Mouse (Mus musculus) ES-E14 (cell line): ENCODE measurements around the gene Ank2.

Experiments used
- CHD2 ChIP-seq: IDR thresholded peaks from 2 replicates; pipeline ENCODE4 v1.6.1; 2014; ENCODE audit warnings: mild to moderate bottlenecking, low read depth, low read length, inconsistent platforms
- HCFC1 ChIP-seq: IDR thresholded peaks from 2 replicates; pipeline ENCODE4 v1.6.1; 2012; ENCODE audit warnings: low read length, inconsistent platforms, borderline replicate concordance; ENCODE audit not compliant: insufficient read depth
- MAFK ChIP-seq: IDR thresholded peaks from 2 replicates; pipeline ENCODE4 v1.6.1; 2014; ENCODE audit warnings: mild to moderate bottlenecking, low read depth, low read length, inconsistent platforms; ENCODE audit not compliant: insufficient read depth
- ZC3H11A ChIP-seq: IDR thresholded peaks from 2 replicates; pipeline ENCODE4 v1.6.1; 2012; ENCODE audit warnings: low read depth, mild to moderate bottlenecking, inconsistent platforms, low read length, borderline replicate concordance
- ZNF384 ChIP-seq: IDR thresholded peaks from 2 replicates; pipeline ENCODE4 v1.6.1; 2012; ENCODE audit warnings: low read depth, low read length, inconsistent platforms

GRCm38 (mm10) chr3:127414438-127414837, 84.7 kb downstream of the Ank2 start:
- TF ChIP-seq ZNF384 (no peak), MAFK (no peak), ZC3H11A (no peak), HCFC1 (no peak), CHD2 (no peak)
